Mouse (Mus musculus): ENCODE data around the gene Olfr960. TPM values are rescaled to one million over a fixed set of nuclear protein-coding genes. Genes with fewer than 3 reads are reported as not detected.

The Olfr960 gene
- polyA plus RNA-seq, 1 experiment from 2014 or later, result not detected

GRCm38 (mm10) chr9:39633913-39634594 is 12.9 kb downstream of the Olfr960 start:
- 23% methylated on average over 4 of the region's 4 CpGs for WGBS
- ATAC-seq (ENCODE audit: low read depth), result no peak
- Histone ChIP-seq H3K36me3 (no peaks in the 10 kb centered on the region), H3K4me2 (no peak overlapping the region), H3K9ac (no peak overlapping the region), H3K4me3 (no peak overlapping the region), H3K9me3 (no peaks in the 10 kb centered on the region), H3K27ac (replicated peaks) (no peak overlapping the region), H3K4me1 (replicated peaks) (no peaks in the 10 kb centered on the region), H3K27me3 (no peaks in the 10 kb centered on the region)

GRCm38 (mm10) chr9:39644785-39645184 is 23.6 kb downstream of the Olfr960 start, which contains the start of gene Olfr961:
Gene Olfr961, plus strand, starts transcription at chr9:39645085.
- Histone ChIP-seq H3K27me3 (no peaks in the 10 kb centered on the region), H3K4me1 (replicated peaks) (no peaks in the 10 kb centered on the region), H3K27ac (replicated peaks) (no peak within 1 kb of the TSS), H3K9ac (no peak within 1 kb of the TSS), H3K4me3 (no peak within 1 kb of the TSS), H3K9me3 (no peaks in the 10 kb centered on the region), H3K4me2 (no peak within 1 kb of the TSS), H3K36me3 (no peaks in the 10 kb centered on the region)
- ATAC-seq (ENCODE audit: low read depth), result no peak

GRCm38 (mm10) chr9:39647382-39647781 is 26.2 kb downstream of the Olfr960 start:
- H3K27me3 ChIP-seq, result no peaks in the 10 kb centered on the region
- WGBS, result 95% methylated on average over 4 of the region's 4 CpGs
- H3K4me2 ChIP-seq, result no peak overlapping the region
- no peak overlapping the region for H3K27ac ChIP-seq (replicated peaks)
- H3K4me3 ChIP-seq, result no peak overlapping the region
- no peaks in the 10 kb centered on the region for H3K9me3 ChIP-seq
- no peaks in the 10 kb centered on the region for H3K4me1 ChIP-seq (replicated peaks)
- H3K9ac ChIP-seq, result no peak overlapping the region
- no peak for ATAC-seq (ENCODE audit: low read depth)
- no peaks in the 10 kb centered on the region for H3K36me3 ChIP-seq

GRCm38 (mm10) chr9:39654756-39655396 is 33.7 kb downstream of the Olfr960 start:
- no peak for ATAC-seq (ENCODE audit: low read depth)
- no peak overlapping the region for H3K27ac ChIP-seq (replicated peaks)
- no peaks in the 10 kb centered on the region for H3K9me3 ChIP-seq
- no peaks in the 10 kb centered on the region for H3K36me3 ChIP-seq
- H3K4me2 ChIP-seq, result no peak overlapping the region
- H3K4me3 ChIP-seq, result no peak overlapping the region
- no peak overlapping the region for H3K9ac ChIP-seq
- H3K27me3 ChIP-seq, result no peaks in the 10 kb centered on the region
- no peaks in the 10 kb centered on the region for H3K4me1 ChIP-seq (replicated peaks)
- 78% methylated on average over 6 of the region's 6 CpGs for WGBS

- no peaks in the 10 kb centered on the region for H3K9me3 ChIP-seq
- H3K4me1 ChIP-seq (replicated peaks), result no peaks in the 10 kb centered on the region
- WGBS, result 79% methylated on average over 1 of the region's 1 CpGs
- H3K4me2 ChIP-seq, result no peak within 1 kb of the TSS
- H3K27me3 ChIP-seq, result no peaks in the 10 kb centered on the region
- H3K27ac ChIP-seq (replicated peaks), result no peak within 1 kb of the TSS
- no peak within 1 kb of the TSS for H3K4me3 ChIP-seq
- H3K36me3 ChIP-seq, result no peaks in the 10 kb centered on the region
- H3K9ac ChIP-seq, result no peak within 1 kb of the TSS
- no peak for ATAC-seq (ENCODE audit: low read depth)
Observed at GRCm38 (mm10) chr9:39666905-39667304, 45.7 kb downstream of the Olfr960 start, which contains the start of gene Olfr963. Gene Olfr963, plus strand, starts transcription at chr9:39667205.

- no peak for ATAC-seq (ENCODE audit: low read depth)
- Histone ChIP-seq H3K9ac (no peak overlapping the region), H3K27me3 (no peaks in the 10 kb centered on the region), H3K4me2 (no peak overlapping the region), H3K9me3 (no peaks in the 10 kb centered on the region), H3K4me3 (no peak overlapping the region), H3K36me3 (no peaks in the 10 kb centered on the region), H3K27ac (replicated peaks) (no peak overlapping the region), H3K4me1 (replicated peaks) (no peaks in the 10 kb centered on the region)
- WGBS, result 85% methylated on average over 2 of the region's 2 CpGs
Observed at GRCm38 (mm10) chr9:39669723-39670122, 48.5 kb downstream of the Olfr960 start.

Other genes with a start within 250 kb of the Olfr960 start
- gene Olfr951, start 234.0 kb upstream of the Olfr960 start, polyA plus RNA-seq (2015; fragmentation: Nextera tagmentation; extraction: Ambion mirVana), result not detected in 2 replicates
- not detected in 2 replicates for gene Olfr952, start 194.2 kb upstream of the Olfr960 start, polyA plus RNA-seq (2015; fragmentation: Nextera tagmentation; extraction: Ambion mirVana)
- not detected in 2 replicates for gene Olfr954, start 164.7 kb upstream of the Olfr960 start, polyA plus RNA-seq (2015; fragmentation: Nextera tagmentation; extraction: Ambion mirVana)
- not detected in 2 replicates for gene Olfr955, start 149.4 kb upstream of the Olfr960 start, polyA plus RNA-seq (2015; fragmentation: Nextera tagmentation; extraction: Ambion mirVana)
- gene Olfr44, start 127.4 kb upstream of the Olfr960 start, polyA plus RNA-seq (2015; fragmentation: Nextera tagmentation; extraction: Ambion mirVana), result not detected in 2 replicates
- not detected in 2 replicates for gene Olfr957, start 105.6 kb upstream of the Olfr960 start, polyA plus RNA-seq (2015; fragmentation: Nextera tagmentation; extraction: Ambion mirVana)
- gene Olfr958, start 67.3 kb upstream of the Olfr960 start, polyA plus RNA-seq (2015; fragmentation: Nextera tagmentation; extraction: Ambion mirVana), result not detected in 2 replicates
- gene Olfr959, start 45.8 kb upstream of the Olfr960 start, polyA plus RNA-seq (2015; fragmentation: Nextera tagmentation; extraction: Ambion mirVana), result not detected in 2 replicates
- 60.0 and 67.7 TPM in 2 replicates for gene AW551984, start 17.0 kb upstream of the Olfr960 start, polyA plus RNA-seq (2015; fragmentation: Nextera tagmentation; extraction: Ambion mirVana)
- gene Olfr148, start 10.7 kb upstream of the Olfr960 start, polyA plus RNA-seq (2015; fragmentation: Nextera tagmentation; extraction: Ambion mirVana), result not detected in 2 replicates
- gene Olfr961, start 23.7 kb downstream of the Olfr960 start, polyA plus RNA-seq (2015; fragmentation: Nextera tagmentation; extraction: Ambion mirVana), result not detected in 2 replicates
- not detected in 2 replicates for gene Olfr963, start 45.8 kb downstream of the Olfr960 start, polyA plus RNA-seq (2015; fragmentation: Nextera tagmentation; extraction: Ambion mirVana)
- not detected in 2 replicates for gene Olfr149, start 85.7 kb downstream of the Olfr960 start, polyA plus RNA-seq (2015; fragmentation: Nextera tagmentation; extraction: Ambion mirVana)
- not detected in 2 replicates for gene Olfr965, start 90.0 kb downstream of the Olfr960 start, polyA plus RNA-seq (2015; fragmentation: Nextera tagmentation; extraction: Ambion mirVana)
- gene Olfr150, start 109.6 kb downstream of the Olfr960 start, polyA plus RNA-seq (2015; fragmentation: Nextera tagmentation; extraction: Ambion mirVana), result not detected in 2 replicates
- gene Olfr967, start 124.9 kb downstream of the Olfr960 start, polyA plus RNA-seq (2015; fragmentation: Nextera tagmentation; extraction: Ambion mirVana), result not detected in 2 replicates
- gene Olfr968, start 161.9 kb downstream of the Olfr960 start, polyA plus RNA-seq (2015; fragmentation: Nextera tagmentation; extraction: Ambion mirVana), result not detected in 2 replicates
- not detected in 2 replicates for gene Olfr969, start 169.6 kb downstream of the Olfr960 start, polyA plus RNA-seq (2015; fragmentation: Nextera tagmentation; extraction: Ambion mirVana)
- gene Olfr970, start 187.5 kb downstream of the Olfr960 start, polyA plus RNA-seq (2015; fragmentation: Nextera tagmentation; extraction: Ambion mirVana), result not detected in 2 replicates
- not detected in 2 replicates for gene Olfr971, start 215.5 kb downstream of the Olfr960 start, polyA plus RNA-seq (2015; fragmentation: Nextera tagmentation; extraction: Ambion mirVana)
- not detected in 2 replicates for gene Olfr972, start 245.0 kb downstream of the Olfr960 start, polyA plus RNA-seq (2015; fragmentation: Nextera tagmentation; extraction: Ambion mirVana)

All from neural tube, embryonic 13.5 days (tissue).